Mouse (Mus musculus): ENCODE measurements at regions not wholly inside any gene's neighbourhood (a gene's known extent, or its start where the extent isn't known, plus 50 kb on each side); places are given as distances from the start of the nearest gene placed in this dataset.

- TF ChIP-seq USF1 (IDR thresholded peaks at IDR 0.05; ENCODE audit: low read depth) = no peak
- TF ChIP-seq CTCF (IDR thresholded peaks at IDR 0.05; ENCODE audit: control insufficient read depth, insufficient read depth, insufficient read length) = no peak
Measured at GRCm38 (mm10) chr17:62048989-62049388, 832.1 kb downstream of the Efna5 start.
